13 mouse cellular contexts compared by ENCODE assay signal in genomic region chr6:56289307-56289706, GRCm38 (mm10).
"Had no signal": no experiment of that assay in that cellular context is flagged by ENCODE, and none has a peak within 500 bp of the region (broad histone marks: within the 10 kb centered on the region; RNA-seq: fewer than 3 reads in every experiment).

No protein-coding gene starts in this region.

- DNase-seq: kidney, postnatal 14 days; lung, embryonic 14.5 days; lung, postnatal 10 days; lung, postnatal 4 days; midbrain, embryonic 14.5 days; spleen, adult 18-20 months; thymus, adult 18-20 months; thymus, postnatal 14 days had no signal

- H3K36me3 ChIP-seq: limb, embryonic 15.5 days; liver, embryonic 12.5 days; midbrain, embryonic 10.5 days; neural tube, embryonic 15.5 days had no signal

- H3K4me1 ChIP-seq: limb, embryonic 15.5 days; liver, embryonic 12.5 days; midbrain, embryonic 10.5 days; neural tube, embryonic 15.5 days had no signal

- H3K27me3 ChIP-seq: limb, embryonic 15.5 days; liver, embryonic 12.5 days; neural tube, embryonic 15.5 days had no signal

- ATAC-seq: liver, embryonic 12.5 days had no signal

- H3K4me3 ChIP-seq: limb, embryonic 15.5 days; liver, embryonic 12.5 days; midbrain, embryonic 10.5 days; myocyte; neural tube, embryonic 15.5 days had no signal

- H3K27ac ChIP-seq: limb, embryonic 15.5 days; liver, embryonic 12.5 days; midbrain, embryonic 10.5 days; neural tube, embryonic 15.5 days had no signal
